Mouse (Mus musculus) R1 (cell line): ENCODE measurements at regions not wholly inside any gene's neighbourhood (a gene's known extent, or its start where the extent isn't known, plus 50 kb on each side); places are given as distances from the start of the nearest gene placed in this dataset.
A peak's percentile ranks its signal among the peaks of the same experiment; 100 is the strongest.

ENCODE experiments used
- DNase-seq: peaks from one replicate; pipeline ENCODE4 v3.0.0-alpha.2; 2018; ENCODE audit warnings: low read depth, low spot score

DNA sequence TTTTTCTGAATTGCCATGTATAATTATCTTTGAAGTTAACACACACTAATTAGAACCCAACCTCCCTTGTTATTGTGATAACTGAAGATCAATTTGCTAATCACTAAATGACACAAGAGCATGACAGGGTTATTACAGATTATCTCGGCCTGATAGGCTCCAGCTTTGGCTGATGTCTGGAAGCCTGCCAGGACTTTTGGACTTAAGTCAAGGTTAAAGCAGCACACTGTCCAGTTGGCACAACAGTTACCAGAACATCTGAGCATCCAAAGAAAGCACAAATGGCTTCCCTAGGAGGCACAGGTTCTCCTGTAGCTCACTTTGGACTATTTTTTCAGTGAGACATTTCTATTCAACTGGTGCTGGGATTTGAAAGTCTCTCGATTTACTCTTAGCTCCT is 475.0 kb upstream of the A730009L09Rik start:
- no peak for DNase-seq

DNA sequence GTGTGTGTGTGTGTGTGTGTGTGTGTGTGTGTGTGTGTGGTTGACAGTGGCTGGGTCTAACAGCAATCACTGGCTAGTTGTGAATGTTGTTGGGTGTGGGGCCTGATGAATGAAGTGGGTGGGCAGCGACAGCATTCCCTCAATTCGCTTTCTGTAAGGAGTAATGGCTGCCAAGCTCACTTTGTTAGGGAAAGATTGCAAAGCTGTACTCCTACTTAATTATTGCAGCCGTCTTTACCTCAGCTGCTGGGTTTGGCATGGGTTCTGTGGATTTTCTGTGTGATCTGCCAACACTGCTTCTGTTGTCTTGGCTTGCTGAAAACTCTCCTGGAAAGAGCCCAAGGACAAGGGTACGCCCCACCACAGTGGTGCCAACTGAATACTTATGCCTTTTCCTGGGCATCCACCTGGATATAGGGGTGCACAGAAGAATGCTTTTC is 472.9 kb upstream of the A730009L09Rik start:
- no peak for DNase-seq

DNA sequence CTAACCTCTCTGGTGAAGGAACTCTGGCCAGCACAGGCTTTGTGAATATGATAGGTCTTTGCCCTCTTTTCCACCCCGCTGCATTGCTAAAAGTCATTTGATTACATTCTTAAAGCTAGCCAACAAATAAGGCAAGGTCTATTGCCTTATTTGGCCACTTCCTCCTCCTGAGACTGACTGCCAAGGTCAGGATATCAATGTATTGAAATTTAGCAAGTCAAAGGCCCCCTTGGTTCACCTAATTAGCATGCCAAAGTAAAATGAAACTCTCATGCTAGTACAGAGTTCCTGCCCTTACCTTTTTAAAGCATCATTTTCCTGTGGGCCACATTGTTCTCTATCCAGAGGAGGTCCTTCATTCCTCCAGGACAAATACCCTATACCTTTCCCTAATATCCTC is 469.6 kb upstream of the A730009L09Rik start:
- DNase-seq: peak; percentile 78
